Mouse (Mus musculus) layer of hippocampus, postnatal 36 days (tissue): ENCODE measurements around the gene Cwc15. TPM values are rescaled to one million over a fixed set of nuclear protein-coding genes. Genes with fewer than 3 reads are reported as not detected.
"Not testable (repeated sequence)": the region's sequence is repeated elsewhere in the genome, so short reads cannot be mapped to it uniquely, and the experiment has no call there.

Experiments
- DNase-seq, 2 experiments: peaks; one replicate each; pipeline ENCODE4 v3.0.0; 2022
- total RNA-seq, 2 experiments: library from RNA; stranded (reverse); gene quantifications; 2 replicates each; pipeline ENCODE4 v1.2.3; 2021

The Cwc15 gene
- total RNA-seq, result 10 to 100 TPM; 82.5 to 83.3 TPM

DNA sequence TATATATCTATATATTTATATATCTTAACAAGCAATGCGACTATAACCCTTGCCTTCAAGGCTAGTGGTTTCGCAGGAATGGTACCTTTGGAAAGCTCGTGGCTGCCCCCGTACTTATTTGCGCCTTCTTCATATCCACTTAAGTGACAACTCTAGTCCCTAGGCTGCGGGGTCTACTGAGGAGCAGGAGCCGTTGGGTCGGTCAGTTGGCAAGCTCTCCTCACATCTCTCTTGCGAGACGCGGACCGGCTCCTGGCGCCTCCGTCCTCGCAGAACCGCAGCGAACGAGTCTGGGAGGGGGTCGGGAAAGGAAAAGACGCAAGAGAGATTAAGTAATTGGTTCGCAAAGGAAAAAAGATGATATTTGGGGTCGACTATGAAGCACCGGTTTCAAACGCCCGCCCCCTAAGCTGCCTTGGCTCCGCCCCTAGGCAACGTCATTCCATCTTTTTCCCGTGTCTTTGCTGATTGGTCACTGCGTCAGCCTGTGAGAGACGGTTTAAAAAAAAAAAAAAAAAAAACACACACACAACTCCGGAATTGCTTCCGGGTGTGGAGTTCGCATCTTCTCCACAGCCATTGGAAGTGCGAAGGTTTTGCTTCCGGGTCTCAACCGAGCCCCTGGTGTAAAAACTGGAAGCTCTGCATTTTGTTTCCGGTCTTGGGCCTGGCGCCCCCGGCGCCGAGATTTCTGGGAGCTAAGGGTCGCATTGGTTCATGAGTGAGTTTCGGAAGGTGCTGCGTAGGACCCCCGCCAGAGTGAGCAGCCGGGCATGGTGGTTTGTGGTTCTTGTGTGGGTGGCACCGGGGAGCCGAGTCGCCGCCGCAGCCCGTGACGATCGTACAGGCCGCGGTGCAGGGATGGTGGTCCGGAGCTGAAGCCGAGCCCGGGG is at the start of gene Cwc15, which contains the start of gene Kdm4d:
Cwc15 (plus strand) TSS at position 595 of the 893 bp plus-strand sequence.
Kdm4d (minus strand) TSS at position 460 of the 893 bp plus-strand sequence.
- peak; percentile 88 to 92 for DNase-seq

DNA sequence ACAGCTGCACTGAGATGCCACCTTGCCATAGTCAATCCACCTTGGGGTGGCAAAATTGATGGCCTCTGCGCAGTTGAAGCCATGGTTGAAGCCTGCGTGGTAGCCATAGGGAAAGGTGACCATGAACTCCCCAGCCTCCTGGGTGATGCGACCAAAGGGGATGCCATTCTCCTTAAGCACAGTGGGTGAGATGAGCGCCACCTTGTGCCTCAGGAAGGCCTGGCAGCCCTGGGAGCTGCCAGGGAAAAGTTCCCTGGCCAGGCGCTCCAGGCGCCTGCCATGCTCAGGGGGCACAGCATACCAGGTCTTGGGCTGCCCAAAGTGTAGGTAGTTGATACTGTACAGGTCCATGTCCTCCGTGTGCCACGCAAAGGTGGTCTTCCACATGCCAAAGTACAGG is 49.3 kb upstream of the Cwc15 start:
- DNase-seq, result not testable (repeated sequence)

DNA sequence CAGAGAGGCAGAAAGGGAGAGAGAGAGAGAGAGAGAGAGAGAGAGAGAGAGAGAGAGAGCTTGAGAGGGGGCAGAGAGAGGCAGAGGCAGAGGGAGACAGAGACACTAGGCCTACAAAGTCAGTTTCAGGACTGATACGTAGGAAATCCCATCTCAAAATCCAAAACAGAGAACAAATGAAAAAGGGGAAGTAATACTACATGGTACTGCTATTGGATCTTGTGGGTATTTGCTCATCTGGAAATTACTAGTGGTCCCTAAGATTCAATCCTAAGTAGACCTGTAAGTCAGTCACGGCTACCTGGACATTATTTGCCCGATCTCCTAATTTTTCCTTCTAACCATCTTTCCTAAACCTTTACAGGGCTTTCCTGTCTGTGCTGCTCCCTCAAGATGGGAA is 44.1 kb upstream of the Cwc15 start:
- DNase-seq, result no peak

DNA sequence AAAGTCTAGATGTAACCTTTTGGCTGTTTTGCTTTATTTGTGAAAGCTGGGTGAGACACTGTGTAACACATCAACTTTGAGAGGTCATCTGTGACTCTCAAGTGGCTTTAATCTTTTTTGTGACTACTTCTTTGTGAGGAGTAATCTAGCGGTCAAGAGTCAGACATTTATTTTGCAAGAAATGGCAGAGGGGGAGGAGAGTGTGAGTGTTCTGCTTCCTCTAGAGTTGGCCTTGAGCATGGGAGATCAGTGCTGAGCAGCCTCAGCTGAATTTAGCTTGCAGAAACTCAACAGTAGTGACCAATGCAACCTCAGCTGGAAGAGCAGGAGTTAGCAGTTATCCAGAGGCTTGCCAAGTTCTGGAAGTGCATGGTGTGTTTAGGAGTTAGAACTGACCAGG is 37.9 kb upstream of the Cwc15 start:
- DNase-seq, result not testable (repeated sequence)

- DNase-seq, result not testable (repeated sequence)
Measured at GRCm38 (mm10) chr9:14463668-14464067, 36.7 kb upstream of the Cwc15 start.

GRCm38 (mm10) chr9:14498896-14499705 is 1.3 kb upstream of the Cwc15 start:
- no peak for DNase-seq

DNA sequence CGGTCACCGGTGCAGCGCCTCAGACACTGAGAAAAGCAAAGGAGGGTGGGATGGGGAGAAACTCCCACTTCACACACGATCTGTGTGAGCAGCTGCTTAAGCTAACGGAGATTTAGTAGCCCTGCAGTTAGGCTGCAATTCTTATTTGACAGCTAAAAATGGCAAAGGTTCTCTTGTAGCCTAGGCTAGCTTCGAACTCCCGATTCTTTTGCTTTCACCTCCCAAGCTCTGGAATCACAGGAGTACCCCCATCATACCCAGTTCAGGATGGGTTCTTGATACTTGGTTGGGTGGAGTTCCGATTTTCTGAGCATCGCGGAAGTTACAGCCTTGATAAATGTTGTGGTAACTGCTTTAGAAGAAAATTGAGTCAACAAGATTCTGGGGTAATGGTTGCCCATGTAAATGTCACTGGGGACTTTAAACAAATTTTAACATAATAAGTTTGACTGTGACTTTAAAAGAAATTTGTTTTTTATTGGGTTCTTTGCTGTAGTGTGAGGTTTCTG is 553 bp downstream of the Cwc15 start:
- no peak for DNase-seq

DNA sequence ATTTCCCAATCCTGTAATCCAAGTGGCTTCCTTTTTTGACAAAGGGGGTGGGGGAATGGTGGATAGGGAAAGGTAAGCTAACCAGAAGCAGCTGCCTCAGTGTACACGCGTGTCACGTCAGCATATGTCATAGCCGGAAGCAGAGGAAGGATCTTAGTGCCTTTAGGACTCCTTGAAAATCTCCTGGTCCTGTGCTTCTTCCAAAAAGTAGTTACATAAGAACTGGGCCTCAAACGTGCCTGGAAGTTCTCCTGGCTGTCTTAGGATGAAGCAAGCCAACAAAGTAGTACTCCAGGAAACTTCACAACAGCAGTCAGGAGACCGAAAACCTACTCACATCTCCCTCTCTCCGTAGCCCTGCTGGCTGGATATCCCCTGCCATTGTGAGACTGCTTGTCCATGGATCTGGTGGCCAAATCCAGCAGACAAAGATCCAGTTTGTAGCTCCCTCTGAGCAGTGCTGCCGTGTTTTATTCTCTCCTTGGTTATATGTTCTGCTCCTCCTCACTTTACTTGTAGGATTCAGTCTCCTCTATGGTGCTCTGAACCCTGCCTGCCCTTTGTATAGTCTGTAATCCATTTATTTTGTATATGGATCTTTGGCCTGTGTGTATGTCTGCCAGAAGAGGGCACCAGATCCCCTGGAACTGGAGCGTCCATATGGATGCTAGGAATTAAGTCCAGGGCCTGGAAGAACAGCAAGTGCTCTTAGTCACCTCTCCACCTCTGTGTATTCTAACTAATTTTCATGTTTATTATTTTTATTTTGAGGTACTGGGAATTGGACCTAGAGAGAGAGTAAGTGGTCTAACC is 12.4 kb downstream of the Cwc15 start:
- DNase-seq, result peak in 1 of 2 experiments; percentile 19

DNA sequence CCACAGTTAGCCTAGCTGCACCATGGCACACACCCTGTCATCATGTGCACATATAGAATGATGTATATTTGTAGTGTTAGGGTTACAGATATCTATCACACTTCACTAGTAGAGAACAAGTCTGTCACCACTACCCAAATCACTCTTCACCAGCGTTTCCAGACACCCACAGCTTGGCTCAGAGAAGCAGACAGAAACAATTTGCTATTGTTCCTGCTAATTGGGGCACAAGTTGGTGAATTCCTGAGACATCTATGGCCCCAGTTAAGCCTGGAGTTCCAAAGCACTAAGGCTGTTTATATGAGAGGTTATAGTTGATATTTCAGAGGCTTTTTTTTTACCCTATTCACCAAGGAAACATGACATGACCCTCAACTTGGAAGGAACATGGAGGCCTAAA is 16.9 kb downstream of the Cwc15 start:
- no peak for DNase-seq

DNA sequence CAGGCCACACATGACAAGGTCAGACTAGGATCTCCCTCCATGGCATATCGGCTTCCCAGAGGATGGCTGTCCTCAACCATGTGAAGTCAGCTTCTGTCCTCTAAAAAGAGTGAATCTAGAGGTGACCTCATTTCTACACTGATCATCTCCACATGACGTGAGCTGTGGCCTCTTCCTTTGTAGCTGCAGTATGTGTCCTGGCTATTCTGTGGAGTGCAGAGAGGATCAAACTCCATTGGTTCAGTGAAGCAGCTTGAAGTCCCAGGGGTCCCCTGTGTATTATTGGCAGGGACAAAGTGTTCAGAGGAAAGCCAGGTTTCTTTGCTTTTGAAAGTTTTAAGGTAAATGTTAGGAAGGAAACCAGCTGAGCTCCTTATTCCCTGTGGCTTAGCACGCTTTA is 17.7 kb downstream of the Cwc15 start:
- DNase-seq, result no peak

- DNase-seq, result no peak
Measured at GRCm38 (mm10) chr9:14520971-14521670, 20.7 kb downstream of the Cwc15 start.

DNA sequence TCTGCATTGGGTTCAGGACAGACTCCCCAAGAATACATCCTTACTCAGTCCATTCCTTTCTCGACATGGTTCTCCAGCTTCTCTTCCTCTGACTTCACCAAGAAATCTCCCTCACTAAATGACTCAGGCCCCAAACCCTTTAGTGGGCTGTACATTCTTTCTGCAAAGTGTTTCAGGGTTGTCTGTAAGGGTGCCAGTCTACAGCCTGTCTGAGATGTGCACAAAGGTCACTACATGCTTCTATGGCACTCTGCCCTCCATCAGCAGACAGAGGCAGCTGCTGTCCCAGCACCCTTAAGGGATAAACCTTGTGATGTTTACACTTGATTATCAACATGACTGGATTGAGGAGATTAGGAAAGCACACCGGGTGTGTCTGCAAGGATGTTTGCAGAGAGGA is 21.3 kb downstream of the Cwc15 start:
- DNase-seq, result no peak

GRCm38 (mm10) chr9:14523408-14524043 is 23.1 kb downstream of the Cwc15 start:
- DNase-seq, result peak; percentile 76 to 81

DNA sequence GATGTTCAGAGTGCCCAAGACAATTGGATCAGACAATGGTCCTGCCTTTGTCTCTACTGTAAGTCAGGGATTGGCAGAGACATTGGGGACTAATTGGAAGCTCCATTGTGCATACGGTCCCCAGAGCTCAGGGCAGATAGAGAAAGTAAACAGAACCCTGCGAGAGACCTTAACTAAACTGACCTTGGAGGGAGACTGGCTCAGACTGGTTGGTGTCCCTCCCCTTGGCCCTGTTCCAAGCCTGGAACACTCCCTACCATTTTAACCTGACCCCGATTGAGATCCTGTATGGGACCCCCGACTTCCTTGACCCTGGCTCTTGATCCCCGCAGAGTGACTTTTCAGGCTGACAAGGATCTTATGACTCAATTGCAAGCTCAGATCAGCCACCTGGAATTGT is 29.6 kb downstream of the Cwc15 start:
- DNase-seq, result no peak

GRCm38 (mm10) chr9:14532283-14532682 is 31.9 kb downstream of the Cwc15 start:
- DNase-seq, result no peak

DNA sequence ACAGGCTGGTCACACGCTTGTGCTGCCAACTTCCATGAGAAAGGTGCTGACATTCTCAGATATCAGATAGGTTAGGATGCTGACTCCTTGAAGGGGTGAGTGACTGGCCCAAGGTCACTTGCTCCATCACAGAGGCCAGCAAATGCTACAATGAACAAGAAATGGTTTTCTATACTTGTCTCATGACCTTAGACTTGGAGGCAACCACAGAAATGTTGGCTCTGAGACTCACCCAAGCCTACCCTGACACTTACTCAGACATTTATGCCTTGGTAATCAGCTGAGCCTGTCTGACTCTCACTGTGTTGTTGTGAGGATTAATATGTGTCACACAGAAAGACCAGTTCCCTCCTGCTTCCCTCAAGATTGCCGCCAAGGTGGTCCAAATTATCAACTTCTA is 33.2 kb downstream of the Cwc15 start:
- DNase-seq, result no peak

GRCm38 (mm10) chr9:14534833-14535456 is 34.5 kb downstream of the Cwc15 start:
- DNase-seq, result no peak

GRCm38 (mm10) chr9:14544034-14544757 is 43.8 kb downstream of the Cwc15 start:
- DNase-seq, result no peak

GRCm38 (mm10) chr9:14547584-14548365 is 47.4 kb downstream of the Cwc15 start:
- DNase-seq, result no peak
